Mouse (Mus musculus) CH12.LX (cell line): ENCODE data around the gene Rab5b.

Experiments
- CTCF ChIP-seq, 2 experiments: IDR thresholded peaks in 1 of 2; conservative IDR thresholded peaks in 1 of 2; 2 replicates each; pipeline ENCODE4 v1.5.1; 2011 to 2012; ENCODE audit warnings: low read depth in 2 of 2, low read length in 2 of 2, improper control_type of control experiment in 1 of 2, inconsistent platforms in 1 of 2, mild to moderate bottlenecking in 1 of 2, moderate library complexity in 1 of 2
- EP300 ChIP-seq: IDR thresholded peaks from 2 replicates; pipeline ENCODE4 v1.6.1; 2011; ENCODE audit warnings: low read length, improper control_type of control experiment
- GABPA ChIP-seq: IDR thresholded peaks from 2 replicates; pipeline ENCODE4 v1.6.1; 2012; ENCODE audit warnings: low read depth, low read length, improper control_type of control experiment, inconsistent platforms; ENCODE audit not compliant: insufficient replicate concordance
- MYC ChIP-seq: IDR thresholded peaks from 2 replicates; pipeline ENCODE4 v1.6.1; 2011; ENCODE audit warnings: low read depth, mild to moderate bottlenecking, improper control_type of control experiment, low read length
- NELFE ChIP-seq: IDR thresholded peaks from 2 replicates; pipeline ENCODE4 v1.6.1; 2011; ENCODE audit warnings: low read depth, low read length, improper control_type of control experiment
- NRF1 ChIP-seq: IDR thresholded peaks from 2 replicates; pipeline ENCODE4 v1.6.1; 2014; ENCODE audit warnings: low read depth, mild to moderate bottlenecking, inconsistent platforms, low read length, improper control_type of control experiment, moderate library complexity
- POLR2A ChIP-seq: IDR thresholded peaks from 2 replicates; pipeline ENCODE4 v1.6.1; 2011; ENCODE audit warnings: low read depth, mild to moderate bottlenecking, improper control_type of control experiment, low read length
- POLR2AphosphoS2 ChIP-seq: IDR thresholded peaks from 2 replicates; pipeline ENCODE4 v1.6.1; 2011; ENCODE audit warnings: low read depth, low read length, improper control_type of control experiment
- RAD21 ChIP-seq: IDR thresholded peaks from 2 replicates; pipeline ENCODE4 v1.6.1; 2011; ENCODE audit warnings: low read depth, mild to moderate bottlenecking, low read length, improper control_type of control experiment, moderate library complexity
- RCOR1 ChIP-seq: conservative IDR thresholded peaks from 2 replicates; pipeline ENCODE4 v1.6.1; 2012; ENCODE audit warnings: low read depth, mild to moderate bottlenecking, inconsistent platforms, low read length, improper control_type of control experiment
- TCF12 ChIP-seq: IDR thresholded peaks from 2 replicates; pipeline ENCODE4 v1.6.1; 2014; ENCODE audit warnings: low read depth, mild to moderate bottlenecking, inconsistent platforms, low read length, improper control_type of control experiment
- USF1 ChIP-seq: IDR thresholded peaks from 2 replicates; pipeline ENCODE4 v1.6.1; 2014; ENCODE audit warnings: low read depth, mild to moderate bottlenecking, inconsistent platforms, low read length, improper control_type of control experiment
- USF2 ChIP-seq: conservative IDR thresholded peaks from 2 replicates; pipeline ENCODE4 v1.6.1; 2011; ENCODE audit warnings: low read depth, low read length, improper control_type of control experiment
- ZC3H11A ChIP-seq: IDR thresholded peaks from 2 replicates; pipeline ENCODE4 v1.6.1; 2012; ENCODE audit warnings: low read depth, mild to moderate bottlenecking, inconsistent platforms, low read length, improper control_type of control experiment

DNA sequence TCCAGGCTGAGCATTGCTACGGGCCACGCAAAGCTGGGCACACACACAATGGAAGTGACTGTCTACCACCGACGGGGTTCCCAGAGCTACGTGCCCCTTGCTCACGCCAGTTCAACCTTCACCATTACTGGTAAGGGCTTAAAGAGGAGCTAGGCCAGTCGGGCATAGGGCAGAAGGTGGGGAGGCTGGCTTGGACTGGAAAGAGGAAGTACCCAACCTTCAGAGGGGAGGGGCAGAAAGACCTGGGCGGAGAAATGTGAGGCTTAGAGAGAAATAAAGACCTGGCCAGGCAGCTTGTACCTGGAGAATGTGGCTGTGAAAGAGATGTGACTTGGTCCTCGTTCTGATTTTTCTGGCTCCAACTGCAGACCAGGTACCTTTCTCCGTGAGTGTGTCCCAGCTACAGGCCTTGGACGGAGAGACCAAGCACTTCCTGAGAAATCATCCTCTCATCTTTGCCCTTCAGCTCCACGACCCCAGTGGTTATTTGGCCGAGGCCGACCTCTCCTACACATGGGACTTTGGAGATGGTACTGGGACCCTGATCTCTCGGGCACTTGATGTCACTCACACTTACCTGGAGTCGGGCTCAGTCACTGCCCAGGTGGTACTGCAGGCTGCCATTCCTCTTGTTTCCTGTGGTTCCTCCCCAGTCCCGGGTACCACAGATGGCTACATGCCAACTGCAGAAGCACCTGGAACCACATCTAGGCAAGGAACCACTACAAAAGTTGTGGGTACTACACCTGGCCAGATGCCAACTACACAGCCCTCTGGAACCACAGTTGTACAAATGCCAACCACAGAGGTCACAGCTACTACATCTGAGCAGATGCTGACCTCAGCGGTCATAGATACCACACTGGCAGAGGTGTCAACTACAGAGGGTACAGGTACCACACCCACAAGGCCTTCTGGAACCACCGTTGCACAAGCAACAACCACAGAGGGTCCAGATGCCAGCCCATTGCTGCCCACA, 19.8 kb upstream of the Rab5b start:
- TF ChIP-seq EP300 (0 out of 2 replicates have a peak, but pooled peaks have one; percentile 30), POLR2A (peak; percentile 80), GABPA (no peak), CTCF (conservative IDR thresholded peaks at IDR 0.05 in 1 of 2, IDR thresholded peaks at IDR 0.05 in 1 of 2; ENCODE audit: low read depth in 2 of 2, low read length in 2 of 2) (no peak), MYC (no peak), POLR2AphosphoS2 (no peak; the same call in 1 of the 2 replicates), USF1 (no peak), TCF12 (peak; percentile 31; the same call in 1 of the 2 replicates), NELFE (peak; percentile 59; the same call in 1 of the 2 replicates), RAD21 (no peak), ZC3H11A (no peak), RCOR1 (no peak), NRF1 (no peak), USF2 (no peak)
